Mouse (Mus musculus) megakaryocyte, adult 5-6 weeks (primary cell): Measurements from ENCODE around the gene Lamc2. TPM values are rescaled to one million over a fixed set of nuclear protein-coding genes. Genes with fewer than 3 reads are reported as not detected.

Source experiments
- ATAC-seq: 2 replicates; pipeline ENCODE4 v1.8.0; 2016; ENCODE audit warnings: mild to moderate bottlenecking, inconsistent platforms; ENCODE audit not compliant: poor library complexity, severe bottlenecking
- total RNA-seq, 2 experiments: library from RNA; stranded (forward) in 1 of 2; stranded (reverse) in 1 of 2; fragments of 153-499, 151-499 nt in 1 of 2; fragments of 221-1000, 200-1000 nt in 1 of 2; gene quantifications; 2 replicates each; pipeline versions ENCODE4 v1.2.3 to v1.2.4; 2015 to 2017

Gene Lamc2
- total RNA-seq, 2 experiments from 2014 or later: not detected

DNA sequence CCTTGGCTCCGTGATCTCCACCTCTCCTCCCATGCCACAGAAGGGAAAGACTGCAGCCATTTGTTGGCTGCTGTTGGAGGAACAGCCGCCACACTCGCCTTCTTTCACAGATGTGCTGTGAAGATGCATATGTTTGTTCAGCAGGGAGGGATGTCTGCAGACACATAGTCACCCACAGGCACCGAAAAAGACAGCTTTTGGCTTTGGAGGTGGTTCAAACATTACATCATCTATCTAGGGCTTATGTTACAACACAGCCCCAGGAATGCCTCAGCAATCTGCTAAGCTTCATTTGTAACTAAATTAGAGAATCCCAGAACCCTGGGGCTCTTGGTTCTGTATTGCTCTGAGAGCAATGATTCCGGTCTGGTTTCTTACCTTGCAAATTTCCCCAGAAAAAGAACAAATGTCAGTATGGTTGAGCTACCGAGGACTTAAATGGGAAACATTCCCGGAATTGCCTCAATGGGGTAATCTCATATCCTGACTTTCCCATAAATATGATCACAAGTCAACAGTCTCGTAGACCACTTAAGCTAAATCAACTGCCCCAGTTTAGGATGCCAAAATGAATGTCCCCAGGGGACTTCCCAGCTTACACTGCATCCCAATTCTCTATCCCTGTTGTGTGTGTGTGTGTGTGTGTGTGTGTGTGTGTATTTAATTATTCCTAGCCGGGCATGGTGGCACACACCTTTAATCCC is 5.5 kb downstream of the Lamc2 start:
- ATAC-seq: no peak

DNA sequence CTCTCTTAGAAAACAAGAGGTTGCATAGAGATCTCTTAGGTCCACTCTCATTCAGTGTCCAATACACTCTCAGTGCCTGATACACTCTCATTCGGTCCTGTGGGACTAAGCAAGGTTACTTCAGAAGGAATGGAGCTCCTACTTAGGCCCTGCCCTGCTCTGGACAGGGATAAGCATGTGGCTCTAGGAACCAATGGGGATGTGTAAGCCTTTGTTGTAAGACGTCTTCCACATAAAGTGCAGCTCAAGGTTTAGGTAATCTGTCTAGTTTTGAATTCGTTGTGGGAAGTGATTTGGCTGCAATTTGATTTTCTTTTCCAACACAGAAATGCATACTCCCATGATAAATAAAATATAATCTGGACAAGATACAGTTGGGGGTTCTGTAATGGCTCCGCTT is 6.1 kb downstream of the Lamc2 start:
- no peak for ATAC-seq

GRCm38 (mm10) chr1:153174801-153175200 is 11.4 kb downstream of the Lamc2 start:
- no peak for ATAC-seq

DNA sequence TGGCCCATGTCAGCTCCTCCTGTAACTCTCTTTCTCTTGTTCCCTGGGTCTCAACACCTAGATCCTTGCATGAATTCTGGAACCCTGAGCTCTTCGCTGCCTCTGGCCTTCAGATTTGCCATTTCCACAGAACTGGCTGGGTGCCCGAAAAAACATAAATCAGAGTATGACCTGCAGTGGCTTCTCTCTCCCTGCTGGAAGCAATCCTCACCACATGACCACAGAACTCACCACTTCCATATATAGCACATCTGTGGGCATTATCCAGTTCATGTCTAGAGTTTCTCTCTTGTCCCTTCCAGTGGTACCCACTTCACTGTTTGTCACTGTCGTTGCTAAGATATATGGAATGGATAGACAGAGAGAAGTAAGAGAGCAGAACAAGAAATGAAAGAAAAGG is 13.0 kb downstream of the Lamc2 start:
- ATAC-seq: no peak

DNA sequence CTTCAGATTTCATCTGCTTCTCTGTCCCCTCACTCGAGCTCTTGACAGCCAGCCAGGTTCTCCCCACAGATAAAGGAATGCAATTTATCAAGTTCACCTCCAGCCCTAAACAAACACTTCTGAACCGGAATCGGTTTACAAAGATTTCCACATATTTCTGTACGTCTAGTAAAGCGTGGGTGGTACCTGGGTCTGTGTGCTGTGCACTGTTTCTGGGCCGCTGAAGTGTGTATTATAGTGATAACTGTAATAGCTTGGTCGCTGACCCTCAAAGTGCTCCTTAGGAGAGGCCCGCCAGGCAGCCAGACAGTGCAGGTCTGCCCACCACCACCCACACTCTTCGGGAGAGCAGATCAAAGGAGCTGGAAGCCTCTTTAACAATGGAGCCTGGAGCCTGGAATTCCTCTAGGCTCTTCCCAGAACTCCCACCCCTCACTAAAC is 13.9 kb downstream of the Lamc2 start:
- ATAC-seq: no peak

DNA sequence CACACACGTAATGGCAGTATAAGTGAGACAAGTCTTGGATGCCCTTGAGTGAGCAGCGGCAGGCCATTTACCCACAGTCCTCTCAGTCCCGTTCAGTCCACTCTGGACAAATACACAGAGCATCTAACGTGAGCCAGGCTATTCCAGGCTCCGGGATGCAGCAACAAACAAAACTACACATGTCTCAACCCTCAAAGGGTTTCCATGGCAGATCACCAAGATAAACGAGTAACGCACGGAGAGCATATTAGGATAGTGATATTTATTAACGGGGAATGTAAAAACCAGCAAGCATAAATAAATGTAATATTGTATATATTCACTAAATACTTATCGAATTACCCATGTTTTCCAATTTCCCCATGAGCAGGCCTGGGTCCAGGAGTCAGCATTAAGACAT is 15.2 kb downstream of the Lamc2 start:
- no peak for ATAC-seq

DNA sequence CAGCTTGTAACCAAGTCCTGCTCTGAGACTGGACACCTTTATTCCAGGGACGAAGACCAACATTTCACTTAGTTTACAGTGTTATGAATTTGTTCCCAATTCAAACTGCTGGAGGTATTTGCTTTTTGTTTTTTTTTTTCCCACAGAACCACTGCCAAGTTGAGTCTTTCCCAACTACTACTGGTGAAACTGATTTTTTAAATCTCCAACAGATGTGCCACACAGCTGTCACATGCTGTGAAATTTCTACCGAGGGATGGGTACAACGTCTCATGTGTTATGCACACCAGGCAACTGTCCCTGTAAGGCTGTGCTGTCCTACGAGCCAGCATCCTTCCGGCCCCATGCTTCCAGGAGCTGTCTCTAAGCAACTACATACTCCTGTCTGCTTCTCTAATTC is 18.0 kb downstream of the Lamc2 start:
- no peak for ATAC-seq

DNA sequence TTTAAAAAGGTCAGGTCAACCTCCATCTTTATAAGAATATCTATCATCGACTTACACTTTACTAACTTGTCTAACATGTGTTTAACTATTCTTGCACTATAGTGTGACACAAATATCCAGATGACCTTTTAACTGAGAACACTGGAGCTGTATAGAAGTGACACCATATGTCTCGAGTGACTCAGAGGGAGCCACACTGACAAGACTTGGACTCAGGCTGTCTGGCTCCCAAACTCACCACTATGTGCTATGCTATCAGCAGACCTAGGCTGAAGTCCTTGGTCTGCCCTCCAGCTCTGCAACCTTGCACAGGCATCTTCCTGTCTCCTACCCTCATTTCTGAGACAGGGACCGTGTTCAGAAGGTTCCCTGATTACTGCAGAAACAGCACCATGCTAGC is 22.4 kb downstream of the Lamc2 start:
- ATAC-seq: no peak

- no peak for ATAC-seq
These were observed 27.1 kb downstream of the Lamc2 start for GRCm38 (mm10) chr1:153159137-153159536.

DNA sequence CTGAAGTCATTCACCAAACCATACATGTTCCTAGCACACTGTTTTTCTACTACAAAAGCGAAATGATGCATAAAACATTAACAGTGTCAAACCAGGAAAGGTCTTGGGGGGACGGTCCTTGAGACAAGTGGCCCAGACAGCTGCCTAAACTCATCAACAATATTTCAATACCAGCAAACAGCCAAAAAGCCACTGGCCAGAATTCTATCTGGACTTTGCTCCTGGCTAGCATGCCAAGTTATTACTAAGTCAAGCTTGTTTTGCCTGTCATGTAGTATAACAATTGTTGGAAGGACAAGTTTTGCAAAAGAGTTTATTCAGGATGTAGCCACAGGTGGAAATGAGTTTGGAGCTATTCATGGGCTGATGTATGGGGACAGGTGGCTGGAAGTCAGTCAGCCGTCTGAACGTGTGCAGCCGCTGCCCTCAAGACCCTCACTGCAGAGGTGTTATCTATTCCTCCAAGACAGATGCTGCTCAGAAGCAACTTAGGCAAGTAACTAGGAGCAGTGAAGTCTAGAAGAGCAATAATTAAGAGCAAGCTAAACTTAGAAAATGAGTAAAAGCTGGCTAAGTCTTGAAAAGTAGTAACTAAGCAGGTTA is 29.1 kb downstream of the Lamc2 start:
- ATAC-seq: no peak

- no peak for ATAC-seq
These were observed 30.9 kb downstream of the Lamc2 start for GRCm38 (mm10) chr1:153155364-153155763.

DNA sequence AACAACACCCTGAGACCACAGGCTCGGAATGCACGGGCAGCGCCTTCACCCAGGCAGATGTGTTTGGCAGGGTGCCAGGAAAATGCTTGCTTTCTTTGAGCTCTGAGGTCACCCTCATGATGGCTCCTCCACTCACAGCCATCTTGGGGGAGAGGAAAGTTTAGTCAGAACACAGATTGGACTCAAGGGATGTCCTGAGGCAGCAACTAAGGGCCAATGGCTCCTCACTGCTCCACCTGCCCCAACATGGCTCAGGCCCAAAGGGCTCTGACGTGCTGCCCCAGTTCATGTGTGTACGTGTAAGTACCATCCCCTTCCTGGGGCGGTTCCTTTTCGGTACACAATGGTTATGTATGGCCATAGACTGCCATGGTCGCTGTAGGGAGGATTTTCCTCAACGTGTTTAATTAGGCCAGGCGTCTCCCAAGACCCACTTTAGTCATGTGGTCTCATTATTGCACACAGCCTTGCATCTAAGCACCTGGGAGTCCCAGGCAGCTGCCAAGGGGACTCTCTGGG is 32.6 kb downstream of the Lamc2 start:
- ATAC-seq: no peak

GRCm38 (mm10) chr1:153152594-153152993 is 33.7 kb downstream of the Lamc2 start:
- no peak for ATAC-seq

DNA sequence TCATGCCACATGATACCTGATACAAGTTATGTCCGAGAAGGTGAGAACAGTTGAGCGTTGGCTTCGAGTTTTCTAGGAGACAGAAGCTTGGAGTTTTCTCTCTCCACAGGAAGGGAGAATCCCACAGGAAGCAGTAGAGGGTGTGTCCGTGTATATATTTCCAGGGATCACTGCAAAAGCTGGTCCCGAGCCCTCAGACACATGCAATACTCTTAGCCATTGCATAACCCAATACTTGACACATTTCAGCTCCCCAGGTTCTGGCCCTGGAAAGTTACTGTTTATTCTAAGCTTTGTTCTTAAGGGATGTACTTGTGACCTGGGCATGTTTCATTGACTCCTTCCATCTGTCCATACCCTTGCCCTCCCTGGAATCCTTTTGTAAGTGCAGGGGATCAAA is 40.5 kb downstream of the Lamc2 start:
- no peak for ATAC-seq

- ATAC-seq: no peak
These were observed 42.2 kb downstream of the Lamc2 start for GRCm38 (mm10) chr1:153144021-153144420.

DNA sequence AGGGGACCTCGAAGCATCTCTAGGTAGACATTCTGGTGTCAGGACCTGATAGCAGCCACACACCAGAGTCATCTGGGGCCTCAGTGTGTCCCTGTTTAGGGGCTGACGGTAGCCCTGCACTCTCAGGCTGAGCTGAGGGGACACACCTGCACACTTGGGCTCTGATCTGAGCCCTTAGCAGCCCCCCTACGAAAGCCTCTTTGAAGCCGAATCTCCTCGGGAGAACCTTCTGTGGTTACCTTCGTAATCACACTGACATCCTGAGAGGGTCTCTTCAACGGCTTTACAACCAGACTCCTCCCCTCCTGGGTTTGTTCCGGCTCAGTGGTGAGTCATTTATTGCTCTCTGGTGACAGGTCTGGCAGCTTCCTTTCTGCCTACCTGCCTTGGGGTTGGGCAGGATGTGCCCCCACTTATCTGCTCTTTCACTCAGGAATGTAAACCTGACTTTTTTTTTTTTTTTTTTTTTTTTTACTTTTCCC is 45.5 kb downstream of the Lamc2 start:
- no peak for ATAC-seq

GRCm38 (mm10) chr1:153140265-153140664 is 46.0 kb downstream of the Lamc2 start:
- no peak for ATAC-seq

DNA sequence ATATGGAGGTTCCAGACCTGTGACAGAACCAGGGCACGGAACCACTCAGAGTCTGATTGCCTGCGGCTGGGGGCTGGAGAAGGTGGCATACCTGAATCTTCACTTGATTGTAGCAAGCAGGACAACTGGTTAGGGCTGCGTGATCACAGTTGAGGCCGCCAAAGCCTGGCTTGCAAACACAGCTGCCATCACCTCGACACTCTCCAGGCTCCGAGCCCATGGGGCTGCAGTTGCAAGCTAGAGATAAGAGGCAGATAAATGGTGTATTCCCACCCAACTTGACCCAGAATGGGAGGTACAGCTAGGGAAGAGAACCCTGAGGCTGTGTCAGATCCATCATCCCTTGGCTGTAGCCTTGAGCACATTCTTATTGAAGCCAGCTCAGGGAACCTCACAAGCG is 46.6 kb downstream of the Lamc2 start:
- no peak for ATAC-seq

- ATAC-seq: no peak
These were observed 47.8 kb downstream of the Lamc2 start for GRCm38 (mm10) chr1:153138486-153138885.

DNA sequence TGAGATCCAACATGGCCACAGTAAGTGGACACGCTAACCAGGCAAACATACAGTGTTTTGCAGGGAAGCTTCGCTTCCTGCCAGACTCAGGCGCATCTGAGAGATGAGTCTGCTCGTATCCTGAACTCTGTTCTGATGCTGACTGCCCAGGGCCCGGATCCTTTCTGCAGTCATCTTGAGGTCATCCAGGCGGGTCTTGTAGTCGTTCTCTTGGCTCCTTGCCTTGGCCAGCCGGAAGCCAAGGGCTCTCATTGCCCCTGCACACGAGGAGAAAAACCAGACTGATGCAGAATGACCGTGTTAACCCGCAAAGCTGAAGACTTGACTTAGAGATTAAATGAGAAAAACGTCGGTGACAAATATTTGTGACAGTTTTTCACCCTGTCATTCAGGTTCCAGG is 49.6 kb downstream of the Lamc2 start:
- no peak for ATAC-seq

- no peak for ATAC-seq
These were observed 52.1 kb downstream of the Lamc2 start for GRCm38 (mm10) chr1:153133865-153134781.
